Mouse (Mus musculus): Measurements from ENCODE around the gene 7420426K07Rik.

Gene 7420426K07Rik

GRCm38 (mm10) chr9:98902819-98903218 is at the start of gene 7420426K07Rik:
Gene 7420426K07Rik, plus strand, starts transcription at chr9:98903119.
- DNase-seq (ENCODE audit: low spot score) = no peak

GRCm38 (mm10) chr9:98856210-98856609 is 46.7 kb upstream of the 7420426K07Rik start, which contains the start of gene Prr23a2:
Gene Prr23a2, plus strand, starts transcription at chr9:98856494.
- DNase-seq (ENCODE audit: low spot score) = no peak

- no peak for DNase-seq (ENCODE audit: low spot score)
Observed at GRCm38 (mm10) chr9:98863463-98863862, 39.5 kb upstream of the 7420426K07Rik start.

- no peak for DNase-seq (ENCODE audit: low spot score)
Observed at GRCm38 (mm10) chr9:98864571-98864970, 38.3 kb upstream of the 7420426K07Rik start, which contains the start of gene Prr23a3. Gene Prr23a3, plus strand, starts transcription at chr9:98864767.

- no peak for DNase-seq (ENCODE audit: low spot score)
Observed at GRCm38 (mm10) chr9:98901486-98901885, 1.4 kb upstream of the 7420426K07Rik start.

- no peak for DNase-seq (ENCODE audit: low spot score)
Observed at GRCm38 (mm10) chr9:98920629-98921523, 18.0 kb downstream of the 7420426K07Rik start.

- no peak for DNase-seq (ENCODE audit: low spot score)
Observed at GRCm38 (mm10) chr9:98923119-98923518, 20.2 kb downstream of the 7420426K07Rik start.

GRCm38 (mm10) chr9:98924183-98924582 is 21.3 kb downstream of the 7420426K07Rik start:
- no peak for DNase-seq (ENCODE audit: low spot score)

- DNase-seq (ENCODE audit: low spot score) = no peak
Observed at GRCm38 (mm10) chr9:98929496-98929895, 26.6 kb downstream of the 7420426K07Rik start.

GRCm38 (mm10) chr9:98932931-98933330 is 30.0 kb downstream of the 7420426K07Rik start:
- DNase-seq (ENCODE audit: low spot score) = no peak

GRCm38 (mm10) chr9:98935190-98935909 is 32.4 kb downstream of the 7420426K07Rik start:
- no peak for DNase-seq (ENCODE audit: low spot score)

GRCm38 (mm10) chr9:98939290-98939689 is 36.4 kb downstream of the 7420426K07Rik start:
- DNase-seq (ENCODE audit: low spot score) = no peak

GRCm38 (mm10) chr9:98952171-98953050 is 49.5 kb downstream of the 7420426K07Rik start:
- no peak for DNase-seq (ENCODE audit: low spot score)

GRCm38 (mm10) chr9:98953291-98953690 is 50.4 kb downstream of the 7420426K07Rik start:
- DNase-seq (ENCODE audit: low spot score) = no peak

- DNase-seq (ENCODE audit: low spot score) = no peak
Observed at GRCm38 (mm10) chr9:98953830-98954229, 50.9 kb downstream of the 7420426K07Rik start.
